Mouse (Mus musculus) neural tube, embryonic 12.5 days (tissue): ENCODE data around the gene Il12rb1. TPM values are rescaled to one million over a fixed set of nuclear protein-coding genes. Genes with fewer than 3 reads are reported as not detected.

ENCODE experiments used
- ATAC-seq: fragments of 200-750 bp; cut with Nextera tagmentation; 2 replicates; pipeline ENCODE4 v1.8.0; 2017; ENCODE audit warnings: low read depth, mild to moderate bottlenecking, moderate TSS enrichment, moderate library complexity; ENCODE audit not compliant: low FRiP score
- H3K27ac ChIP-seq: fragments of 300-500 bp; sonication (generic); 2 replicates; pipeline ENCODE4 v1.5.1; 2016
- H3K27me3 ChIP-seq: fragments of 300-500 bp; sonication (generic); replicated peaks from 2 replicates; pipeline ENCODE4 v1.6.1; 2016; ENCODE audit warnings: mild to moderate bottlenecking
- H3K36me3 ChIP-seq: fragments of 300-500 bp; sonication (generic); 2 replicates; pipeline ENCODE4 v1.6.1; 2016; ENCODE audit warnings: mild to moderate bottlenecking
- H3K4me1 ChIP-seq: fragments of 300-500 bp; sonication (generic); 2 replicates; pipeline ENCODE4 v1.6.1; 2016
- H3K4me2 ChIP-seq: fragments of 300-500 bp; sonication (generic); replicated peaks from 2 replicates; pipeline ENCODE4 v1.6.1; 2016; ENCODE audit warnings: mild to moderate bottlenecking
- H3K4me3 ChIP-seq: fragments of 300-500 bp; sonication (generic); 2 replicates; pipeline ENCODE4 v1.5.1; 2016
- H3K9ac ChIP-seq: fragments of 300-500 bp; sonication (generic); 2 replicates; pipeline ENCODE4 v1.6.1; 2016; ENCODE audit warnings: mild to moderate bottlenecking
- H3K9me3 ChIP-seq: fragments of 300-500 bp; sonication (generic); 2 replicates; pipeline ENCODE4 v1.6.1; 2016; ENCODE audit warnings: mild to moderate bottlenecking
- WGBS: fragments of 180-500 bp; shearing (Covaris S2); methylation state at CpG from one replicate; pipeline ENCODE4 v1.1.7; 2016; 5-methylcytosine and 5-hydroxymethylcytosine counted together
- polyA plus RNA-seq: library from polyadenylated mRNA; unstranded; fragments of >200 nt; fragmentation: Nextera tagmentation; extraction: Ambion mirVana; gene quantifications from 2 replicates; pipeline ENCODE4 v1.2.1, GENCODE M21; 2016

Il12rb1 gene
- polyA plus RNA-seq, result not detected in 2 replicates

DNA sequence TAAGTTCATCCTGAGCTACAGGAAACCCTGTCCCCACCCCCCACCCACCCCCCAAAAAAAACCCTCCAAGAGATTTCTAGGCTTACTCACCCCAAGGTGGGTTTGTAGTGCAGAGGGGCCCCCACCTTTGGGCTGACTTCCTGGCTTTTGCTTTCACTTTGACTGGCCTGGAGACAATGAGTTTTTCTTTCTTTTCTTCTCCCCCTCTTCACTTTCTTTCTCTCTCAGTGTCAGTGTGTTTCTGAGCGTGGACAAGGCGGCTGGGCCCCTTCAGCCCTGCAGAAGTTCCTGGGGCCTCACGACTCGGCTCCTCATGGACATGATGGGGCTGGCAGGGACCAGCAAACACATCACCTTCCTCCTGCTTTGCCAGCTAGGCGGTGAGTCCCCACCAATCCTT, at the start of gene Il12rb1:
TSS of gene Il12rb1 (plus strand) at position 211 of the 400 bp plus-strand sequence.
- Histone ChIP-seq H3K4me2 (no peak within 1 kb of the TSS), H3K9me3 (no peaks in the 10 kb centered on the region), H3K27ac (no peak within 1 kb of the TSS), H3K4me3 (no peak within 1 kb of the TSS), H3K4me1 (peaks cover 15% of the 10 kb centered on the region), H3K9ac (no peak within 1 kb of the TSS), H3K36me3 (no peaks in the 10 kb centered on the region), H3K27me3 (peaks cover 32% of the 10 kb centered on the region)
- 64% methylated on average over 5 of the region's 5 CpGs for WGBS
- ATAC-seq, result no peak

- Histone ChIP-seq H3K4me2 (peak overlapping the region; percentile 98), H3K9ac (no peak overlapping the region), H3K4me3 (no peak overlapping the region), H3K27ac (no peak overlapping the region), H3K9me3 (no peaks in the 10 kb centered on the region), H3K27me3 (no peaks in the 10 kb centered on the region), H3K36me3 (peaks cover 25% of the 10 kb centered on the region), H3K4me1 (peaks cover 49% of the 10 kb centered on the region)
- WGBS, result 72% methylated on average over 19 of the region's 19 CpGs
- ATAC-seq, result no peak
Observed at GRCm38 (mm10) chr8:70758616-70759561, 49.4 kb upstream of the Il12rb1 start.

- WGBS, result 2% methylated on average over 22 of the region's 22 CpGs
- Histone ChIP-seq H3K9ac (peak overlapping the region; percentile 80), H3K27me3 (no peaks in the 10 kb centered on the region), H3K27ac (peak overlapping the region; percentile 72), H3K4me2 (peak overlapping the region; percentile 98), H3K9me3 (no peaks in the 10 kb centered on the region), H3K4me1 (peaks cover 43% of the 10 kb centered on the region), H3K36me3 (peaks cover 25% of the 10 kb centered on the region), H3K4me3 (peak overlapping the region; percentile 70)
- peak; percentile 33 for ATAC-seq
Observed at GRCm38 (mm10) chr8:70760350-70760749, 47.9 kb upstream of the Il12rb1 start.

DNA sequence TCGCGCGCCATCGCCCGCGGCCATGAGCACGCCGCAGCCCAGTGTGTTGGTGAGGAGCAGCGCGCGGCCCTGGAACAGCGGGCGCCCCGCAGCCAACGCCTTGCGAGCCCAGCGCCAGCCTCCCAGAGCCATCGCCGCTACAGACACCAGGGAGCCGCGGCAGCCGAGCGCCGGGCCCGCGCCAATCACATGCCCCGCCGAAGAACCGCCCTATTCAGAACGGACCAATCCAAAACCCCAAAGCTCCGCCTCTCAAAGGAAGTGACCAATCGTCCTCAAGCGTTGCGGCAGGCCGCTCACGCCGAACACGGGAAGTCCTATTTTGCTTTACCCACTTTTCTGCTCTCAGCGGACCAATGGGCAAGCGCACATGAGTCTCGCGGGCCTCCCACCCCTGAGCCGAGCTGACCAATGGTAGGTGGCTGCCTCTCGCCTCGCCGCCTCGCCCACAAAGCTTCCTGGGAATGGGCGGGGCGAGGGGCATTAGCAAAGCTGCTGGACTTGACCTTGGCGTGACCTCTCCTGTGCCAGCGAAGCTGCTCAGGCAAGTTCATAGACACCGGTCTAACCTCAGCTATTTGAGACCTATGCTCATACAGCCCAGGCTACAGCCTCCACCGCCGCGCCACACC, 47.4 kb upstream of the Il12rb1 start, which contains the start of gene Mpv17l2:
TSS of gene Mpv17l2 (minus strand) at position 172 of the 632 bp plus-strand sequence.
- peak within 1 kb of the TSS; percentile 72 for H3K27ac ChIP-seq
- peaks cover 24% of the 10 kb centered on the region for H3K36me3 ChIP-seq
- peak within 1 kb of the TSS; percentile 80 for H3K9ac ChIP-seq
- no peaks in the 10 kb centered on the region for H3K27me3 ChIP-seq
- H3K4me1 ChIP-seq, result peaks cover 41% of the 10 kb centered on the region
- peak within 1 kb of the TSS; percentile 70 for H3K4me3 ChIP-seq
- H3K4me2 ChIP-seq, result peak within 1 kb of the TSS; percentile 98
- no peaks in the 10 kb centered on the region for H3K9me3 ChIP-seq
- peak; percentile 95 for ATAC-seq
- under 1% methylated on average over 55 of the region's 55 CpGs for WGBS

GRCm38 (mm10) chr8:70762118-70762517, 46.1 kb upstream of the Il12rb1 start:
- ATAC-seq, result no peak
- 76% methylated on average over 1 of the region's 1 CpGs for WGBS
- H3K9ac ChIP-seq, result no peak overlapping the region
- no peak overlapping the region for H3K4me2 ChIP-seq
- no peak overlapping the region for H3K27ac ChIP-seq
- no peaks in the 10 kb centered on the region for H3K27me3 ChIP-seq
- peaks cover 13% of the 10 kb centered on the region for H3K36me3 ChIP-seq
- peaks cover 47% of the 10 kb centered on the region for H3K4me1 ChIP-seq
- H3K9me3 ChIP-seq, result no peaks in the 10 kb centered on the region
- H3K4me3 ChIP-seq, result no peak overlapping the region

GRCm38 (mm10) chr8:70763354-70763753, 44.9 kb upstream of the Il12rb1 start:
- peaks cover 2% of the 10 kb centered on the region; the same call in 1 of the 2 replicates for H3K27me3 ChIP-seq
- H3K4me1 ChIP-seq, result peaks cover 38% of the 10 kb centered on the region

GRCm38 (mm10) chr8:70764026-70764425, 44.2 kb upstream of the Il12rb1 start:
- Histone ChIP-seq H3K27ac (no peak overlapping the region), H3K9ac (no peak overlapping the region), H3K9me3 (no peaks in the 10 kb centered on the region), H3K4me1 (peaks cover 32% of the 10 kb centered on the region), H3K27me3 (peaks cover 2% of the 10 kb centered on the region; the same call in 1 of the 2 replicates), H3K36me3 (peaks cover 17% of the 10 kb centered on the region), H3K4me3 (no peak overlapping the region), H3K4me2 (no peak overlapping the region)
- 88% methylated on average over 8 of the region's 8 CpGs for WGBS
- no peak for ATAC-seq

More at GRCm38 (mm10) chr8:70763354-70763753, 44.9 kb upstream of the Il12rb1 start:
- WGBS, result 4% methylated on average over 3 of the region's 3 CpGs
- Histone ChIP-seq H3K36me3 (peaks cover 12% of the 10 kb centered on the region), H3K9ac (no peak overlapping the region), H3K27ac (no peak overlapping the region), H3K4me3 (no peak overlapping the region), H3K4me2 (no peak overlapping the region), H3K9me3 (no peaks in the 10 kb centered on the region)
- ATAC-seq, result no peak

- H3K4me1 ChIP-seq, result peaks cover 26% of the 10 kb centered on the region
- H3K4me2 ChIP-seq, result no peak overlapping the region
- H3K27ac ChIP-seq, result no peak overlapping the region
- no peaks in the 10 kb centered on the region for H3K9me3 ChIP-seq
- no peak for ATAC-seq
- WGBS, result 93% methylated on average over 13 of the region's 13 CpGs
- no peak overlapping the region for H3K9ac ChIP-seq
- H3K36me3 ChIP-seq, result peaks cover 20% of the 10 kb centered on the region
- peaks cover 2% of the 10 kb centered on the region; the same call in 1 of the 2 replicates for H3K27me3 ChIP-seq
- no peak overlapping the region for H3K4me3 ChIP-seq
Observed at GRCm38 (mm10) chr8:70764676-70765075, 43.6 kb upstream of the Il12rb1 start.

DNA sequence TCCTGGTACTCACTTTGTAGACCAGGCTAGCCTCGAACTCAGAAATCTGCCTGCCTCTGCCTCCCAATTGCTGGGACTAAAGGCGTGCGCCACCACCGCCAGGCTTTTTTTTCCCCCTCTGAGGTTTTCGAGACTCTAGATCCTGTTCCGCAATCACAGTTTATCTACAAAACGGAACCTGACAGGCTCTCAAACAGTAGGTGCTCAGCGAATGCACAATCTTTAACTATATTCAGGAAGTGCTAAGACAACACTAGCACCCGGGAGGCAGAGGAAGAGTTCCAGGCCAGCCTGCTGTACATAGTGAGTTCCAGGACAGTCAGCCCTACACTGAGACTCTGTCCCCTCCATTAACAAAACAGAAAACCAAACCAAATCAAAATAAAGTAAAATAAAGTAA, 42.9 kb upstream of the Il12rb1 start:
- Histone ChIP-seq H3K4me1 (peaks cover 19% of the 10 kb centered on the region), H3K9me3 (no peaks in the 10 kb centered on the region), H3K27ac (no peak overlapping the region), H3K9ac (no peak overlapping the region), H3K27me3 (peaks cover 2% of the 10 kb centered on the region; the same call in 1 of the 2 replicates), H3K4me2 (peak overlapping the region; percentile 59), H3K36me3 (peaks cover 26% of the 10 kb centered on the region), H3K4me3 (no peak overlapping the region)
- no peak for ATAC-seq
- WGBS, result 81% methylated on average over 9 of the region's 9 CpGs

DNA sequence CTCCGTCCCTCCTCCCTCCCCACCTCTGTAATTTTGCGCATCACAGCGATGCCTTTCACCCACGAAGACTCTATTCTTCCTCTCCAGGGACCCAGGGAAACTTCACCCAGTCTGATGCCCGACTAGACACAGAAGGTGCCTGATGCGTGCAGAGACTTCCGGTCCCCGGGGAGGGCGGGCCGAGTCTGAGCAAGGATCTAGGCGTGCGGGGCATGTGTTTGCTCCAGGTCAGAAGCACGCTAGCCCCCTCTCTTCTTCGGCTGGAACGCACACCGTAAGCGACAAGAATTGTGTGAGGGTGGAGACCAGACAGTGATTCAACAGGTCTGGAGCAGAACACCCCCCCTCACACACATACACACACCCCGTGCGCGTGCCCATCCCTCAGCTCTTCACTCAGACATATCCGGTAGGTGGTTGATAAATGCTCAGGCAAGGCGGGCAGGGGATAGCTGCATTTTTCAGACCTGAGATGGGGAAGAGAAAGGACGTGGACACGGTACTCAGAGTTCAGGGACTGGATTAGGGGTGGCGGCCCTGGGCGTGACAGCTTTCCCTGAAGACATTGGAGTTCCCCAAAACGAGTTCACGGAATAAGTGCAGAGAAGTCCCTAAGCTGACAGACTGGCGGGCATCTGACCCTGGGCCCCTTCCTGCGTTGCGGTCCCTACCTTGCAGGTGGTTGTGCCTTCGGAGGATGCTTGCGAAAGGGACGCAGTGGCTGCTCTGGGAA, 42.2 kb upstream of the Il12rb1 start:
- H3K4me2 ChIP-seq, result peak overlapping the region; percentile 59
- peak overlapping the region; percentile 20 for H3K4me3 ChIP-seq
- peaks cover 18% of the 10 kb centered on the region for H3K4me1 ChIP-seq
- peaks cover 2% of the 10 kb centered on the region; the same call in 1 of the 2 replicates for H3K27me3 ChIP-seq
- H3K9ac ChIP-seq, result peak overlapping the region; percentile 45
- H3K36me3 ChIP-seq, result peaks cover 33% of the 10 kb centered on the region
- ATAC-seq, result no peak
- H3K9me3 ChIP-seq, result no peaks in the 10 kb centered on the region
- 2% methylated on average over 34 of the region's 34 CpGs for WGBS
- H3K27ac ChIP-seq, result no peak overlapping the region

- WGBS, result 9% methylated on average over 21 of the region's 21 CpGs
- H3K4me1 ChIP-seq, result peaks cover 15% of the 10 kb centered on the region
- peak overlapping the region; percentile 59 for H3K4me2 ChIP-seq
- H3K4me3 ChIP-seq, result peak overlapping the region; percentile 20
- H3K36me3 ChIP-seq, result peaks cover 41% of the 10 kb centered on the region
- H3K27me3 ChIP-seq, result peaks cover 2% of the 10 kb centered on the region; the same call in 1 of the 2 replicates
- 0 out of 2 replicates have a peak, but pooled peaks have one; percentile 21 for ATAC-seq
- no peak overlapping the region for H3K27ac ChIP-seq
- no peaks in the 10 kb centered on the region for H3K9me3 ChIP-seq
- H3K9ac ChIP-seq, result peak overlapping the region; percentile 45
Observed at GRCm38 (mm10) chr8:70766571-70767440, 41.4 kb upstream of the Il12rb1 start.
